Comparison of ENCODE assay signal across 8 mouse cellular contexts in the genomic region with DNA sequence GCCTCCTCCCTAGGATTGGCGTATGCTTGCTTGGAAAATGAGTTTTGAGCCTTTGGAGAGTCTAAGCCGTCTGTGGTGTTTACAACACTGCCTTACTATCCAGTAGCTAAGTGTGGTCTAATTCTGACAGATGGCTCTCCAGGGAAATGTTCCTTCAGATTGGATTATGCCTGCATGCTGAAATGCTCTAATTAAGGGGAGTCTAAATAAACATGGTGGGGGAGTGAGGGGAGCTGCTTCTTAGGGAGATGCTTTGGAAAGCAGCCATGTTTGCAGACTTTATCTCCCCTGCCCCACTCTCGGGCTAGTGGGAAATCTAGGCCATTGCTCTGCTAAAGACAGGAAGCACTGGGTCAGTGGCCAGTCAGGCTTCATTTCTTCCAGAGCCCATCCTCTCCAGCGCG.
A peak's percentile ranks its signal among the peaks of the same experiment; 100 is the strongest.
DNase-seq lines count a peak whose midpoint lies in the region.

No protein-coding gene starts in this region.

- peak; percentile 5 for DNase-seq in embryo, embryonic 11 days
- no peak for DNase-seq in embryo, embryonic 10 days (ENCODE audit: low spot score)
- peak; percentile 5 to 35 for DNase-seq in left cerebral cortex, postnatal 25 days (ENCODE audit: low spot score in 2 of 2)
- DNase-seq in left cerebral cortex, postnatal 36 days (ENCODE audit: low spot score in 2 of 2) = no peak
- DNase-seq in cerebellum, postnatal 14 days = peak; percentile 45 to 66
- DNase-seq in mesoderm, embryonic 11.5 days (ENCODE audit: low read depth, low spot score) = peak; percentile 16
- DNase-seq in adrenal gland, postnatal 4 days (ENCODE audit: low spot score in 2 of 2) = no peak
- no peak for DNase-seq in gastrocnemius, adult 8-10 months (ENCODE audit: low spot score in 2 of 2)

- intact Hi-C loops in left cerebral cortex, postnatal 25 days (cut with DNase I) = no loop called here
- intact Hi-C loops in left cerebral cortex, postnatal 36 days (cut with DNase I) = no loop called here

Comparison
In these comparisons a context has a peak if more than half of its experiments do, and no peak if none do; other contexts are left out.
1. DNase-seq: peak in embryo, embryonic 11 days (single experiment), left cerebral cortex, postnatal 25 days (2 of 2), cerebellum, postnatal 14 days (2 of 2) and mesoderm, embryonic 11.5 days (single experiment); none in embryo, embryonic 10 days (single experiment), left cerebral cortex, postnatal 36 days (0 of 2), adrenal gland, postnatal 4 days (0 of 2) and gastrocnemius, adult 8-10 months (0 of 2).